Mouse (Mus musculus): ENCODE data around the gene Coro1c.

DNA sequence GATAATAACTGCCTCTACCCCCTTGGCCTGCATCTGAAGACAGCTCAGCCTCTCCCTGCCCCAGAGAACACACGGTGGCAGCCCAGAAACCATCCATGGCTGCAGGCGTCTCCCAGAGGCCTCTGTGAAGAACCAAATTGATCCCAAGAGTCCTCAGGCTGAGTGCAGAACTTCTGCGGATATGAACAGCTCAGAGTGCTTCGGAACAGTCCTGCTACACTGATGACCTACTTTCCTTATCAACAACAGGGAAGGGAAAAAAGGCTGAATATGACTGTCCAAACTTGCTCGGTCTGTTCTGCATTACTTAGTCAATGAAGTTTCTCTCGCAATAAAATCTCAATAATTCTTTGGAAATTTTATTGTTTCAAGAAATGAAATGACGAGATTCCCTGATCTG, 16.6 kb downstream of the Coro1c start:
- no peak for TF ChIP-seq POLR2A (IDR thresholded peaks at IDR 0.05; ENCODE audit: borderline replicate concordance, low read depth, low read length)
- TF ChIP-seq CTCF (IDR thresholded peaks at IDR 0.05; ENCODE audit: low read depth, low read length): no peak

Measured in bone marrow macrophage, adult 2 months (primary cell).